Mouse (Mus musculus) embryo, embryonic 11.5 days (tissue): ENCODE measurements around the gene Ndufs7.
"Not testable (repeated sequence)": the region's sequence is repeated elsewhere in the genome, so short reads cannot be mapped to it uniquely, and the experiment has no call there.

ENCODE experiments used
- DNase-seq: peaks from one replicate; pipeline ENCODE4 v3.0.0-alpha.2; 2012; ENCODE audit warnings: low read depth, low spot score

The Ndufs7 gene

GRCm38 (mm10) chr10:80248971-80249640, at the start of gene Ndufs7:
Ndufs7 (plus strand) TSS chr10:80249121.
- peak; percentile 83 for DNase-seq

GRCm38 (mm10) chr10:80199440-80200008, 49.4 kb upstream of the Ndufs7 start:
- DNase-seq = peak; percentile 76

DNA sequence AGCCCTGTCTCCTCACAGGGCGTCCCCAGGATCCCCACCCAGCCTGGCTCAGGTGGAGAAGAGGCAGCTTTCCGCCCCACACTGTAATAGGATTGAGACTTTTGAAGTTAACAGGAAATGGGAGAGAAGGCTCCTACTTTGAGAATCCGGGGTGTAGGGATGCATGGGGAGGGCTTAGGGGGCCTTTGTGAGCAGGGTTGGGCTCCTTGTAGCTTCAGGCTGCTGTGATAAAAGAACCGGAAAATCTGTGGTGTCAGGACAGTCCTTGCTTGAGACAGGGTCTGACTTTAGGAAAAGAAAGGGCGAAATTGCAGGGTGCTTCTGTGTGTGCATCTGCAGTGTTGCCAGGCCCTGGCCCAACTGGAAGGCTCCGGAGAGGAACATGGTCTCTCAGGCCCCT, 48.4 kb upstream of the Ndufs7 start:
- DNase-seq = no peak

DNA sequence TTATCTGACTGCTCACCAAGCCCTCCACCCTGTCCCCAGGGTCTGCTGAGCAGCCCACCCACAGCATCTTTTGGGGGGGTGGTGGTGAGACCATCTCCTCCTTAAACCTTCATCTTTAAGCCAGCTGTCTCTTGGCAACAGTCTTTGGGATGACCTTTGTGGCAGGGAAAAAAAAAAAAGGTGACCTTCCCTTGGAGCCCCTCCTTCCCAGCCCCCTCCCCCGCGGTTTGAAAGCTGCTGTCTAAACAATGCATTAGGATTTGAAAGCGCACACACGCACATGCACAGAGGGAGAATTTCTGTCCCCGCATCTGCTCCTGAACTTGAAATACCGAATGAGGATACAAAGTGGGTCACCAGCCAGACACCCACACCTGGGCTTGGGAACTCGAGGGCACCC, 44.9 kb upstream of the Ndufs7 start:
- no peak for DNase-seq

GRCm38 (mm10) chr10:80207201-80207600, 41.7 kb upstream of the Ndufs7 start:
- DNase-seq = no peak

GRCm38 (mm10) chr10:80207676-80208075, 41.2 kb upstream of the Ndufs7 start:
- no peak for DNase-seq

DNA sequence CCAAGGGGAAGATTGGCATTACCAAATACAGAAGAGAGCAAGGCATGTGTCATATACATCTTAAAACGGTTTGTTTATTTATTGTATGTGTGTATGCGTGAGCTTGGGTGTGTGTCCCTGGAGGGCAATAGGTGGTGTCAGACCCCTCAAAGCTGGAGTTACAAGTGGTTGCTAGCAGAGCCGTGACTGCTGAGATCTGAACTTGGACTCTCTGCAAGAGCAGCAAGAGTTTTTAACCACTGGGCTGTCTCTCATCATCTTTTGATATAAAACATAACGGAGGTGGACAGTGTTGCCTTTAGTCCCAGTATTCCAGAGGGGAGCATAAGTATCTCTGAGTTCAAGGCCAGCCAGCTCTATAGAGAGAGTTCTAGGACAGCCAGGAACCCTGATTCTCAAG, 40.7 kb upstream of the Ndufs7 start:
- DNase-seq = no peak

- DNase-seq = no peak
These were observed 40.0 kb upstream of the Ndufs7 start for GRCm38 (mm10) chr10:80208841-80209371.

GRCm38 (mm10) chr10:80211547-80212103, 37.3 kb upstream of the Ndufs7 start:
- not testable (repeated sequence) for DNase-seq

GRCm38 (mm10) chr10:80215048-80215772, 33.7 kb upstream of the Ndufs7 start:
- DNase-seq = no peak

DNA sequence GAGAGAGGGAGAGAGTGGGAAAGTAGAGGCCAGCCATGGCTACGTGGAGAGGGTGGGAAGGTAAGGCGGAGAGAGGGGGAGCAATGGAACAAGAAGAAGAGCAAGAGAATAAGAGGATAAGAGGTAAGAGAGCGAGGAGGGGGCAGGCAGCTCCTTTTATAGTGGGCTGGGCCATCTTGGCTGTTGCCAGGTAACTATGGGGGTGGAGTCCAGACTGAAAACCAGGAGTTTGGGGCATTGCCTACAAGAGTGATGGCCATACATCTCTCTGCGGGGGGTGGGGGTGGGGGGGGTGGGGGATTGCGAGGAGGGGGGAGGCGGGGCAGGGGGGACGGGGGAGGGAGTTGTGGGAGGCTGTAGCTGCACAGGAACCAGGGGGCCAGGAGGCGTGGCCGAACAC, 28.2 kb upstream of the Ndufs7 start:
- DNase-seq = no peak

DNA sequence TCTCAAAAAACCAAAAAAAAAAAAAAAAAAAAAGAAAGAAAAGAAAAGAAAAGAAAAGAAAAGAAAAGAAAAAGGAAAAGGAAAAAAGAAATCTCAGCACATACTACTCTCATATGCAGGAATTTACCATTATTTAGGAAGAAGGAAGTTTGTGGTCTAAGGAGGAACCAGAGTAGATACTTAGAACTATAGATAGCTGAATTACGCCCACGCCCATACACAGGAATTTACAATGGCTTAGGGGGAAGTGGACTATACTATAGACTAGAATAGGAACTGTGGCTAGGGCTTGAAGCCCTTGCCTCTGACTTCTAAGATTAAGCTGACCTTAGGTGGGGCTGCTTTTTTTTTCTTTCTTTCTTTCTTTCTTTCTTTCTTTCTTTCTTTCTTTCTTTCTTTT, 25.8 kb upstream of the Ndufs7 start:
- DNase-seq = not testable (repeated sequence)

DNA sequence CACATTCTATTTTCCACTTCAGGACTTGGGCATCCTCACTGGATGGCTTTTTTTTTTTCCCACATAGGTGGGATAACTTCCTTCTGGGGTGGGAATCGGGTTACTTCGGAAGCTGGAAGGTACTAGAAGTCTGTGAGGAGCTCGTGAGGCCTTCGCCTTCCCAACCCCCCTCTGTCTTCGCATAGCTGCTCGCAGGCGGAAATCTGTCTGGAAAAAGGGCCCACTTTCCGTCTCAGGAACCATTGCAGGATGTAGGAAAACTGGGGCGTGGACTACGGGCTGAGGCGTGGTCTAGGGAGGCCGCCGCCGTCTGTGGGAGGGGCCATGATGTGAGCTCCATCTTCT, 22.9 kb upstream of the Ndufs7 start:
- DNase-seq = no peak

DNA sequence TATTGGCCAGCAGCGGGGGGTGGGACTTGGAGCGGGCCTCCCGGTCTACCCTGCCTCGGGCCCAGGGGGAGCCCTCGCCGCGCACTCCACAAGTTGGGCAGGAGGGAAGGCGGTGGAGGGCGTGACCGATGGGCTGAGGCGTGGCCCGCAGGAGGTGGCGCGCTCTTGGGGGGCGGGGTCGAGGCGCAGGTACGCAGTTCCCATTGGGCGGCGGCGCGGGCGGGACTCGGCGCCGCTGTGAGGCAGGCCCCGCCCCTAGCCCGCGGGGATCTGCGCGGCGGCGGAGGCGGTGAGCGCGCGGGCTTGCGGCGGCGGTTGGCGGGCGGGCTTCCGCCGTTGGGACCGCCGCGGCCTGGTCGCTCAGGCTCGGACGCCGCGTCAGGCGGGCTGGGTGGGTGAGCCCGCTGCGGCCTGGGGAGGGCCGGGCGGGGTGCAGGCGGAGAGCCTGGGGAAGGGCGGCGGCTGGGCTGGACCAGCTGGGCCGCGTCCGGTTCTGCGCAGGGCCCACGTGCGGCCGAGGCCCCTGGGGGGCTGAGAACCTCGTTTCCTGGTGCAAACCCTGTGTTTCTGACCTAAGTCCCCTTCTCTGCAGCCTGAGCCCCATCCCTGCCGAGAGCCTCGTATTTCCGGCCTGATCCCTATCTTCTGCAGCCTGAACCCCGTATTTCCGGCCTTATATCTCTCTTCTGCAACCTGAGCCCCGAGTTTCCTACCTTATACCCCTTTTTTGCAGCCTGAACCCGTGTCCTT, 22.3 kb upstream of the Ndufs7 start, which contains the start of gene Mum1:
Mum1 (plus strand) TSS at position 19 of the 750 bp plus-strand sequence.
- DNase-seq = peak; percentile 99

DNA sequence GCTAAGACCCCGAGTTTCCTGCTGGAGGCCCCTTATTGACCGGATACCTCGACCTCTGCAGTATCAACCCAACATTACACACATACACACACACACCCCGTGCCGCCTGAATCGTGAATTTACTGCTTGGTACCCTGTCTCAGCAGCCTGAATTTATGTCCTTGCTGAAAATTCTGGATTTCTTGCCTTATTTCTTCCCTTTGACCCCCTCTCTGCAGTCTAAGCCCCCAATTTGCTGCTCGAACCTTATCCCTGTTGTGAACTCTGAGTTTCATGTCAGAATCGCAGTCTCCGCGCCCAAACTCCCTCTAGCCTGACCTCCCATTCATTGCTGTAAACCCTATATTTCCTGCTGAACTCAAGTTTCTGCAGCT, 21.8 kb upstream of the Ndufs7 start:
- no peak for DNase-seq

- DNase-seq = no peak
These were observed 20.8 kb upstream of the Ndufs7 start for GRCm38 (mm10) chr10:80227877-80228775.

- DNase-seq = no peak
These were observed 12.6 kb upstream of the Ndufs7 start for GRCm38 (mm10) chr10:80236145-80236825.

DNA sequence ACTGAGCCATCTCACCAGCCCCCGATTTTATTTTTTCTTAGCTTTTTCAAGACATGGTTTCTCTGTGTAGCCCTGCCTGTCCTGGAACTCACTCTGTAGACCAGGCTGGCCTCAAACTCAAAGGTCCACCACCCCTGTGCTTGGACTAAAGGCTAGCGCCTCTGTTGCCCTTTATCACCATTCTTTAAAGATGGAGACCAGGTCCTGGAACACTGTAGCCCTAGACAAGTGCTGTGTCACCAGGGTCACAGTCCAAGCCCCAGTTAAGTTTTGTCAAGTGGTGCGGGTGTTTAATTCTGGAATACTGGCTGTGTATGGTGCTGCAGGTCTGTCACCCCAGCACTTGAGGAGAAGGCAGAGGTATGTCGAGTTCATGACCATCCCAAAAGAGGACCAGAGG, 11.9 kb upstream of the Ndufs7 start:
- DNase-seq = no peak

DNA sequence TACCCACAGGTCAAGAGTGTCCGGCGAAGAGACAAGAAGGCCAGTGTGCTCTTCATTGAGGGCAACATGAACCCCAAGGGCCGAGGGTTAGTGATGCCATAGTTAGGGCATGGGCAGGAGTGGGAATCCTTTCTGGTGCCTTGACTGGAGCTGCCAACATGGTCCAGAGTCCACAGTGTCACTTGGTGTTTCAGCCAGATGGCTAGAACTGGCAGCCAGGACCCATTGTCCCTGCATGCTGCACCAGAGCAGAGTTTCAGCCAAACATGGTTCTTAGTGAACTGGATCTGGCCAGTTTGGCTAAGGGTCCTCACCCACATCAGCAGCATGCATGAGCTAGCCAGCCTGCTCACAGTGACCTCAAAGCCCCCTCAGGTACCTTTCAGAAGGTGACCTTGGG, 10.6 kb upstream of the Ndufs7 start:
- no peak for DNase-seq

DNA sequence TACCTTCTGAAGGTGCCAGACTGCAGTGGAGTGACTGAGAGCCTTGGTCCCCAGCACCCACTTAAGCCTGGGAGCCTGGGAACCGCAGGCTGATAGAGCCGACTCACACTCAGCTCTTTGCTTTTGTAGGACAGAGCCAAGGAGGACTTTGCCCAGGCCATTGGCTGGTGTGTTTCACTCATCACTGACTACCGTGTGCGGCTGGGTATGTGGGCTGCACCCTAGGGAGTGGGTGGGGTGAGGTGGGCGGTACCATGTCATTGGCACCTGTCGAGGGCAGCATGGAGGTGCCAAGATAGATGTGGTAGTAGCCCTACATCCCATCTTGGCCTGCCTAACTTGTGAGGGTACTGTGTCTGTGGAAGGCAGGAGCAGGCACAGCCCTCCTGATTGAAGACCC, 9.1 kb upstream of the Ndufs7 start:
- DNase-seq = no peak
